Mouse (Mus musculus) left cerebral cortex, postnatal 4 days (tissue): Measurements from ENCODE around the gene Rhag. TPM values are rescaled to one million over a fixed set of nuclear protein-coding genes. Genes with fewer than 3 reads are reported as not detected.
A peak's percentile ranks its signal among the peaks of the same experiment; 100 is the strongest.

Source experiments
- DNase-seq: peaks from one replicate; pipeline ENCODE4 v3.0.0-alpha.2; 2022
- intact Hi-C: fragments of 180-260 bp; cut with DNase I; formaldehyde crosslinking; loops from one replicate; pipeline ENCODE4 v1.15.1; 2025
- total RNA-seq, 2 experiments: library from RNA; stranded (reverse); gene quantifications; 2 replicates each; pipeline ENCODE4 v1.2.3; 2021

The Rhag gene
- not detected for total RNA-seq

DNA sequence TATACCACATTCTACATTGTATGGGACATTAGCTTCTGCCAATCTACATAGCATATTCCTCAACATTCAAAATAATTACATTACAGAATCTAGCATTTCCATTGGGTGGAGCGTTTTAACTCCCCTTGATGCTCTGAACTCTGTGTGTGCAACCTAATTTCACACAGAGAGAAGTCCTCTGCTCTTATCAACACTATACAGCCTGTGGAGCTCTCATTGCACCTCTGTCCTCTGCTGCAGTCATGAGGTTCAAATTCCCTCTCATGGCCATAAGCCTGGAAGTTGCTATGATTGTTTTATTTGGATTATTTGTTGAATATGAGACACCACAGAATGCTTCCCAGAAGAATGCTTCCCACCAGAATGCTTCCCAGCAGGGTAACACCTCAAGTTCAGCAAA lies at the start of gene Rhag:
Rhag (plus strand) TSS at position 193 of the 400 bp plus-strand sequence.
- intact Hi-C loops, result no loop called here
- no peak for DNase-seq

DNA sequence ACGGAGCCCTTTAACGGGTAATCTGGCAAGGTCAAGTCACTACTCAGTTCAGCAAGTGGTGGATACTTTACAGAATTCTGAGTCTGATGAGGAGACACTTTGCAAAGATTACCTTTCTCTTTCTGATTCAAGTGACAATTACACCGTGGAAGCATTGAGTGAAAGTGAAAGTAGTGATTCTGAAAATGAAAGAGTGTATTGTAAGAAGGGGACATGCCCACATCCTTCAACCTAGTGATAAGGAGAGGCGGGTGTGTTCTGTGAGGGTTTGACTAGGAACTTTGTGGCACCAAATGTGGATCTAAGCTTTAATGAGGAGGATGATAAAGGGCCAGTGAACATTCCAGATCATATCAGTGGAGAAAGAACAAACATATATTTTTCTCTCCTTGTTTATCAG lies 47.3 kb upstream of the Rhag start:
- intact Hi-C loops, result no loop called here

DNA sequence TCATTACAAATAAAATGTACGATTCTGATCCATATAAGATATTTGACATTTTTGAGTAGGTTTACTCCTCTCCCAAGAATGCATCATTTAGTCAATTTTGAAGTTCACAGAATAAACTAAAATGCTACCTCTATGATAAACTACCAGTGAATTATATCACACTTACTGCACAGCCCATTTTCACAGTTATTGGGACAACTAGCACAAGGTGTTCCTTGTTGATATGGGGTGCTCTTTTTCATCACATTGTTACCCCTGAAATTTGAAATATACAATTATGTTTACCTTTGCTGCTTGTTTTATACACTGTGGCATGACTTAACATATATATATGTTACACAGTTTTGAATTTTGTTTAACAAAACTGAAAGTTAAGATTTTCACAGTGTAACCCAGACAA lies 43.8 kb upstream of the Rhag start:
- intact Hi-C loops, result no loop called here
- DNase-seq, result no peak

More for the DNA sequence above, 47.3 kb upstream of the Rhag start:
- no peak for DNase-seq

DNA sequence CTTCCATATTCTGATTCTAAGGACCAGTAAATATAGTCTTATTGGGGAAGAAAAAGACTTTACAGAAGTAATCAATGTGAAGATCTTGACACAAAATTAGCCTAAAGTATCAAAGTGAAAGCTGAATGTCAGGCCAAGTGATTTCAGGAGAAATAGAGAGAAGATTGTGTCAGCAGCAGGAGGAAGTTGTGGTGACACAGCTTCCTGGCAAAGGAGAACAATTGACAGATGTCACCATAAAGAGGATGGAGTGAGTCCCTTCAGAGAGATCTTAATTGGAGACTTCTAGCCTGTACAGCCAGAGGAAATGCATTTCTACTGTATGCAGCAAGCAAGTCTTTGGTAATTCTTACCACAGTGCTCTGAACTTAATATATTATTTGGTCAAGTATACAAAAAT lies 21.0 kb upstream of the Rhag start:
- no peak for DNase-seq
- intact Hi-C loops, result no loop called here

DNA sequence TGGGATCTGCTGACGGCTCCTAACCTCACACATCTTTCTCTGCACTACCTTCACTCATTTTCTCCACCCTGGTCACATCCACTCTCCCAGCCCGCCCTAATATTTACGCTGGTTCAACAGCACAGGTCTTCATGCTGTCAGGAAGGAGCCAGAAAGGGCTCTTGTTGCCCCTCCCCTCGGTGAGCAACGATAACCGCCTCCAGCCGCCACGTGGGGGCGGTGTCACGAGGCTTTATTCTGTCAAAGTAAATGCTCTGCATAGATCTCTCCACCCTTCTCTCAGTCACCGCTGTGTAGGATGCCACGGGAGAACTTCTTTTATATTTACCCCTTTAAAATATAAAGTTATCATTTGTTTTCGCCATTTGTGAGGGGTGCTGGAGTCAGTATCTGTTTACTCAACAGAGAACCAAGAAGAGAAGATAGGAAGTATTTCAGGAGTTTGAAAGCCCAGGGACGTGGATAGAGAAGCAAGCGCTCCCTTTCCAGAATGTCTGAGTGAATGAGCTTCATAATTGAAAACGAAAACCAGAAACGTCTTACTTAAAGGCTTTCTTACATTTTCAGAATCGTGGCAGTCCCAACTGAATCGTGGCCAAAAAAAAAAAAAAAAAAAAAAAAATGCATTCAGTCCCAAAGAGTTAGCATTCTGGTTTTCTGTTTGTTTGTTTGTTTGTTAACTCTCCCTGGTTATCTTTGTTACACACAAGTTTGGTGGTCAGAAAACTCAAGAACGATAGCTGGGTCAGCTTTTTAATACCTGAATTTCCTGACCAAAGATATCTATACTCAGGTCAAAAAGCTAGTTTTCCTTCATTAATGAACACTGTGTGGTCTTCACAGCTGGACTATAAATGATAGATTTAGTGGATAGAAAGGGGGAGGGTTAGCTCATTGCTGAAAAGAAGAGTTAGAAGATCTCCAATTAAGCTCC lies 16.7 kb upstream of the Rhag start:
- DNase-seq, result peak; percentile 14
- intact Hi-C loops, result no loop called here

DNA sequence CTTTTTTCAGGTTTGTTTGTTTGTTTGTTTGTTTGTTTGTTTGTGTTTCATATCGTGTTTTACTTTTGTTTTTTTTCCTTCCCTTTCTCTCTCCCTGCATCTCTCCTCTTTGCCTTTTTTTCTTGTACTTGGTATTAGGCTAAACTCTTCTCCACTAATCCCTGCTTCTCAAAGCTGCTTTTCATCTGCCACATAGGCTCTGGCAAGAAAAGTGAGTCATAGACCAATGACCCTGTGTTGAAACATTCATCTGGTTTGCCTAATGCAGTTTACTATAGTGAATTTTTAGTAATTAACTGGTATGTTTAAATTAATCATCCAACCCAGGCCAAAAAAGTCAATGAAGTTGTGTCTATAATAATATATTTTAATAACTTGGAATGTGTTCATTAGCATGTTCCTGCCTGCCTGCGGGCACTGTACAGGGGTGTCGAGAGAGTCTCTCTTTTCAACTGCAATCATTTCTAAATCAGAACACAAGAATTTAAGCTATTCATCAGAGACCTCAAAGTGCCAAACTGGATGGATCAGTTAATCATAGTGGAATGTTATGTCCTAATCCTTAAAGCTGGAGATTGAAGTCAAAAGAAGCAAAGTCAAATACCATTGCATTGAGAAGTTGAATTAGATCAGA lies 8.1 kb upstream of the Rhag start:
- DNase-seq, result no peak
- intact Hi-C loops, result no loop called here

DNA sequence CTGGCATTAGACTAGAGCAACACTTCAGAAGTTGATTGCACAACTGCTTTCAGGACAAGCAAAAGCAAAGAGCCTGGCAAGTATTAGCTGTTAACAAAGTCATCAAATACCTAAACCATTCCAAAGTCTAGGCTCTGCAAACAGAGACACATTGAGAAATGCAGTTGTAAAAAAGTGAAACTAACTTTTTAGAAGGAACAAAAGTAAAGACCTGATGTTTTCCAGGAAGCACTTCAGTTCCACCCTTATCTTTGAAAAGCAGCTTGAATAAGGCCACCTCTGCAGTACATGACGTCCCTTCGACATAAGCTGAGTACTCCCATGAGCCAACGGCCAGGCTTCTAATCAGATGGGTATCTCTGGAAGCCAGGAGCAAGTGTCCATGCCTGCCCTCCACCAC lies 4.4 kb upstream of the Rhag start:
- intact Hi-C loops, result no loop called here
- DNase-seq, result no peak

DNA sequence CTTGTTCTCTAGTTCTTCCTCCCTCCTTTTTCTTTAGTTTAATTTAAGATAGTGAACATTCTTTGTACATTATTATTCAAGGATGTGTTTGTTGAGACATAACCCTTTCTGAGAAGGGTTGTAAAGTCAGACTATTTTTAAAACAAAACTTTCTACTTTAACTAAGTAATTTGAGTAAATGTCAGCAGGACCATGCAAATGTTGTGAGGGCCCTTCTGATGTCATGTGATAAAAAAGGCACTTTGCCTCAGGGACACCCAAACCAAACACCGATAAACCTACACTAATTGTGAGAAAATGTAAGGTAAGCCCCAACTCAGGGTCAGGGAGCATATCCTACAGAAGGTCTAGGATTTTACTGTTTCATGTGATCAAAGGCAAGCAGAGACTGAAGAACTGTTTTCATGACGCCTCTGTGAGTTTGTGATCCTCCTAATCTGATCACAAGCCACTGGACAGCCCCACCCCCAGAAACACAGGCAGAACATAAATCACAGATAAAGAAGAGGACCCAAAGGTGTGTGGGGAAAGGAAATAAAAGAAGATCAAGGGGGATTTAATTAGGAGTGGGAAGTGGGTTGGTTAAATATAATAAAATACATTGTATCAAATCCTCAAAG lies 3.9 kb upstream of the Rhag start, which contains the start of gene Crisp2:
Crisp2 (minus strand) TSS at position 51 of the 620 bp plus-strand sequence.
- intact Hi-C loops, result no loop called here

DNA sequence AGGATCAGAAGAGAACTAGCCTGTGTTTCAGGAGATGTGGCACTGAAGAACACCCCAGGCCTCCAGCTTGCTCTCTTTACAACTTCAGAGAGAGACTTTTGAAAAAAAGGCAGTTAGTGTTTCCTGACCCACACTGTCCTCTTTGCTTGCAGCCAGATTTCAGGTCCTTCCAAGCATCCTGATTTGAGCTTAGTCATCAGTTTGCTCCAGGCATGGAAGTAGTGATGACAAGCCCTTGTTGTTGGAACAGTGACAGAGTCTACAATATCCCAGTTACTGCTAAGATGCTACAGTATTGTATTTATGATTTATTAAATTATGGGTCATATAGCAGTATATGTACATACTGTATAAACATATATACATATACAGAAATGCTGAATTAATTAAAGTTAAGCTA lies 2.9 kb upstream of the Rhag start:
- intact Hi-C loops, result no loop called here
- no peak for DNase-seq

More for the DNA sequence above, 3.9 kb upstream of the Rhag start, which contains the start of gene Crisp2:
- no peak for DNase-seq

DNA sequence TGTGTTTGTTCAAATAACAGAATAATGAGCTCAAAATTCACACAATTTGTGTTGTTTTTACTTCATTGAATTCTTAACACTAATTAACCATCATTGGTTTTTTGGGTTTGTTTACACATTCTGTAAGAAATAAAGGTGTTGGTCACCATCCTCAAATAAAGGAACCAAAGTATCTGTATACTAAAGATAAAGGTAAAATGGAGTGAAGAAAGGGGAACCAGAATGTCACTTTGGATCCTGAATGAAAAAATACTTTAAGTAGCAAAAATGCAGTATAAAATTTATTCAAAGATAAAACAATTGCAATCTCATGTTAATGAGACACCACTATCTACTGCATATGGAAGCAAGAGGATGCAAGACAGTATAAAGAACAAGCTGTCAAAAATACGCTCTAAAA lies 634 bp downstream of the Rhag start:
- intact Hi-C loops, result no loop called here
- DNase-seq, result no peak

DNA sequence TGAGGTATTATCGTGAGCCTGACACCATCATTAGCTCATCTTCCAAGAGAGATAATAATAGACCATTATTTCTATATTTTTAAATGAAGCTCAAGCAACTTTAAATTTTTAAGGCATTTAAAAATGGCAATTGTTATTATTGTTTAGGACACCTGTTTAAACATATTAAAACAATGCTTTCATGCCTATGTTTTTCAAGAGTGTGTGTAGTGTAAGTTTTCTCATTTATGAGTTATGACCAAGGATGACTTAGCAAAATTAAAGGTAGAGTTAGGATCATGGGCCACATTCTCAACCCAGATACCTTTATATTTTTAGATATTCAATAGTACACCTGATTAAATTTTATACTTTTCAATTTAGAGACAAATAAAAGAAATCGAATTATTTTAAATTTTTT lies 1.3 kb downstream of the Rhag start:
- intact Hi-C loops, result no loop called here
- DNase-seq, result no peak

DNA sequence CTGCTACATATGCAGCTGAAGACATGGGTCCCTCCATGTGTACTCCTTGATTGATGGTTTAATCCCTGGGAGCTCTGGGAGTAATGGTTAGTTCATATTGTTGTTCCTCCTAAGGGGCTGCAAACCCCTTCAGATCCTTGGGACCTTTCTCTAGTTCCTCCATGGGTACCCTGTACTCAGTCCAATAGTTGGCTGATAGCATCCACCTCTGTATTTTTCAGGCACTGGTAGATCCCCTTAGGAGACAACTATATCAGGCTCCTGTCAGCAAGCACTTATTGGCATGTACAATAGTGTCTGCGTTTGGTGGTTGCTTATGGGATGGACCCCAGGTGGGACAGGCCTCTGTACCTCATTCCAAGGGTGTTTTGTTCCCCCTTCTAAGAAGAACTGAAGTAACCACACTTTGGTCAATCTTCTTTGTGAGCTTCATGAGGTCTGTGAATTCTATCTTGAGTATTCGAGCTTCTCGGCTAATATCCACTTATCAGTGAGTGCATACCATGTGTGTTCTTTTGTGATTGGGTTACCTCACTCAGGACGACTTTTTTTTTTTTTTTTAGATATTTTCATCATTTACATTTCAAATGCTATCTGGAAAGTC lies 6.5 kb downstream of the Rhag start:
- intact Hi-C loops, result no loop called here

DNA sequence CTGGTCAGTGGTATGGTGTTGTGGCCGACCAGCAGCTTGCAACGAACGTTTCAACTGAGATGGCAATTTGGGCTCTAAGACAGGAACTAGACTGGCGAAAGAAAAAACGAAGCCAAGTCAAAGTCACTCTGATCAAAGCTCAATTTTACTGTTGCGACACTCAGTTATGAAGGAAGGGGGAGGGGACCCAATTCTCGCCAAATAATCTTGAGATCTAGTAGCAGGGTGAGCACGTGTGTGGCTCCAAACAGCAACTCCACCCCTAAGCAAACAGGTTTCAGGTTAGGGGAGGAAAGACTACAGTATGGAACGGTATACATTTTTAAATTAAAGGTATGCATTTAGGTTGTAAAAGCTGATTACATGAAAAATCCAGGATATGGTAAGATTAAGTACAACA lies 10.6 kb downstream of the Rhag start:
- intact Hi-C loops, result no loop called here
- DNase-seq, result no peak

More for the DNA sequence above, 6.5 kb downstream of the Rhag start:
- DNase-seq, result no peak

DNA sequence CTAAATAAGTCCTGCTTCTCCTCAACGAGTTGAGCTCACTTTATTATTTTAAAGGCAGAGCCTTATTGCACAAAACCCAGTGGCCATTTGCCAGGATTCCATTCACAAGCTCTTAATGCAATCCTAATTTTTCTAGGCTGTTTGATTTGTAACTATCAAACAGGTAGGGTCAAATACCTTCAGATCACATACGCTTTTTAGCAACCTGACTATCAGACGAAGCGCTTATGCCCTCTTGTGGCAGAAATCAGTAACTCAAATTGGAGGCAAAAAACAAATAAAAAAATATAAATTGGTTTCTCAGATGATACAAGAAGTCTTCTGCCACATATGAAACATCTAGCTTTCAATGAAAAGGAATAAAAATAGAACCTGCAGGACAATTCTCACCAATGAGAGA lies 12.9 kb downstream of the Rhag start:
- intact Hi-C loops, result no loop called here
- no peak for DNase-seq

DNA sequence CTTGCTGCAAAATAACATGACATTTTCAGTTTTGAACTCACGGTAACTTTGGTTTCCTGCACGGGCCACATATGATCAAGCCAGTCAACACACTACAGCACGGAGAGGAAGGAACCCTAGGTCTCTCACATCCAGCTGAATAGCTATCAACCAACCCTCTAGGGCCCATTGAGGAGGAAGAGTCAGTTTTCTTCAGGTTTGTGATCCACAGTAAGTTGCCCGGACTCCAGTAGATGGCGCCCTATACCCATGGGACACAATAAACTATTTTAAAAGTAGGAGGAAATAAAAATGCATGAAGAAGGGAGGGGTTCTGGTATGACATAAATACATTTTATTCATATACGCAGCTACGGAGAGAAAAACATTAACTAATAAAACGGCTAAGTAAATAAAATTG lies 13.6 kb downstream of the Rhag start:
- intact Hi-C loops, result no loop called here
- peak; percentile 31 for DNase-seq

DNA sequence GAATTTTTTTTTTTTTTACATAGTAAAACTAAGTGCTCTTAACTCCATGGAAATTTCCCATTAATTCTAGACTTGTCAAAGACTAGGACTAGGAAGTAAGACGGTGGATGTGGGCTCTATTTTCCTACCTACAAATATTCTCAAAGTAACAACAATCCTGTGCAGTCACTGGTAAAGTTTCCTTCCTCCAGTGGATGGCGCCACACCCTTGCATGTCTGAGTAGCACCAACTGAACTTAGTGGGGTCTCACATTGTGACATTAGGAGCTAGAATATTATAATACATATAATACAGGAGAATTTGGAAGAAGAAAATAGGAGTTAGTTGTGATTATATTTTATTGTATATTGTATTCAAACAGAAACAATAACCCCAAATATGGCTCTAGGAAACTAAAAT lies 20.9 kb downstream of the Rhag start:
- DNase-seq, result no peak
- intact Hi-C loops, result no loop called here

DNA sequence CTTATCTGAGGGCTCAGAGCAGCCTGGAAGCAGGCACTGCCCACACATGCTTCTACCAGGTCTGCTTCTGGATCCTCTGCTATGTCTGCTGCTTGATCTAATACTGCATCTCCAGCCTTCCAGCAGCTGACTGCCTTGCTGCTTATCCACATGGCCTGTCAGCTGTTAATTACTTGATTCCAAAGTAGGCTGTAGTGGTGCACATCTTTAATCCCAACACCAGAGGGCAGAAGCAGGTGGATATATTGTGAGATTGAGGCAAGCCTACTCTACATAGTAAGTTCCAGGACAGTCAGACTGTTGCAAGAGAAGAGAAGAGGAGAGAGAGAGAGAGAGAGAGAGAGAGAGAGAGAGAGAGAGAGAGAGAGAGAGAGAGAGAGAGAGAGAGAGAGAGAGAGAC lies 26.4 kb downstream of the Rhag start:
- peak; percentile 4 for DNase-seq
- intact Hi-C loops, result no loop called here

DNA sequence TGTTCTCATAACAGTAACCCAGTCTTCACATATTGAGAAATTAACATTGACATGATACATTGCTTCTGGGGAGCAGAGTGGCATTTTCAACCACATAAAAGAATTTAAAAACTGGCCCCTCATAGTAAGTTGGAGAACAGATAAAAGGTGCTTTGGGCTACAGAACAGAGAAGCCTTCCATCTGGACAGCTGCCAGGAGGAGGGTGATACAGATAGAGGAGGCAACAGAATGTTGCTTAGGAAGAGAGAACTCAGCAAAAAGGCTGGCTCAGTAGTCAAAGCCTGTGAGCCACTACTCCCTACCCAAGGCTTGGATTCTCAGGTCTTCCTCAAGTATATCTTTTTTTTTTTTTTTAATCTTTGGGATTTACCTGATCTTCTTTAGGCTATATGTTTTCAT lies 44.1 kb downstream of the Rhag start:
- DNase-seq, result peak; percentile 6
- intact Hi-C loops, result no loop called here

DNA sequence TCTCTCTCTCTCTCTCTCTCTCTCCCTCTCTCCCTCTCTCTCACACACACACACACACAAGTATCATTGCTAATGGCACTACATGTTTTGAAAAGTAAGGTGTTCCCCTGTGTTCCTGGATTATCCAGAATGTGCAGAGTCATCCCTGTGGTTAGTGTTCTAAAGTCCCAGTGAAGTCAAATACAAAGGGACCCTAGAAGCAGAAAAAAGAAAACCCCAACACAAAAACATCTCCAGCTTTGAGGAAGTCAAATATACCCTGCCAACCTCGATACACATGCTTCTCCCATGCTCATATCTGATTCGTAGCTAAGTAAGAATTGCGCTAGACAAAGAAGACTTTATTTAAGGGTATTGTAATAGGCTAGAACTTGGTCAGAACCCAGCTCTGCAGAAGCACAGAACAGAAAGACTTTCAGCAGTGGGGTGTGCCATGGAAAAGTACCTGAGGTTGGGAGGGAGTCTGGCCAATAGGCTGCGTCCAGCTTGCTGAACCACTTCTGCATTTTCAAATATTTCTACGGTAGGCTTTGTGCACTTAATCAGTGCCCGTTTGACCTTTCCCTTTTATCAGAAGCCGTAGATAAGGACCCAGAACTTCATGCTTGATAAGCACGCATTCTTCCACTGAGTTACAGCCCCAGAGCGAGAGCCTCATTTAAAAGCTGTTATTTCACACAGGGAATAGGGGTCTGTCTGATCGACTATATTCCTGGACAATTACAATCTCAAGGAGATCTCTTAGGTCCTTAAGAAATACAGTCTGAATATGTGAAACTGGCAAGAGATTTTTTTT lies 58.2 kb downstream of the Rhag start:
- no peak for DNase-seq
- intact Hi-C loops, result no loop called here

DNA sequence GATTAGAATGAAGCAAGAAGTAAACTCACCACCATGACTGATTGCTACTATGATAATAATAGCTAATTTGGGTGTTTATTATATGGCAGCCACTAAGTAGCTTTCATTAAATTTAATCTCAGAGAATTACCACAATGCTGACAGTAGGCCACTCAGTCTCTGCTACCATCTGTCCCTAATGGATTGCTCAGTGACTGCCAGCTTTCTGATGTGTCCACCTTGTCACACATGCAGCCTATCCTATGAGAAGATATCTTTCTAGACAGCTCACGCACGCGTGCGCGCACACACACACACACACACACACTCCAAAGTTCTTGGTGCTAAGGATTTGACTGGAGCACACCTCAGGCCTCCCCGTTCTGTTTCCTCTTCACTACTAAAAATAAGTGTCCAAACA lies 61.7 kb downstream of the Rhag start:
- intact Hi-C loops, result no loop called here
- no peak for DNase-seq
